Mouse (Mus musculus) Patski (cell line): ENCODE measurements around the gene B4galt1. TPM values are rescaled to one million over a fixed set of nuclear protein-coding genes. Genes with fewer than 3 reads are reported as not detected.
A peak's percentile ranks its signal among the peaks of the same experiment; 100 is the strongest.

Experiments
- ATAC-seq: fragments of 100-300 bp; one replicate; pipeline ENCODE4 v1.8.0; 2021
- CTCF ChIA-PET: fragments of 350-600 bp; sonication (Branson Sonifier 250); formaldehyde crosslinking; loops from one replicate; lab custom pipeline; 2022; ENCODE audit warnings: inconsistent platforms; lab: Charles Lee
- POLR2A ChIA-PET: fragments of 350-600 bp; sonication (Branson Sonifier 250); formaldehyde crosslinking; loops from one replicate; lab custom pipeline; 2022; ENCODE audit warnings: antibody characterized with exemption, inconsistent platforms; lab: Charles Lee
- DNase-seq: peaks from one replicate; pipeline ENCODE4 v3.0.0-alpha.2; 2011; ENCODE audit warnings: low read depth, low spot score
- H3K27me3 ChIP-seq: fragments of 371-371 bp; one replicate; pipeline ENCODE4 v1.5.1; 2021
- CTCF ChIP-seq: fragments of 100-300 bp; IDR thresholded peaks from one replicate; pipeline ENCODE4 v1.5.1; 2021
- in situ Hi-C: fragments of 300-500 bp; cut with MboI; formaldehyde crosslinking; loops from 3 replicates; pipeline ENCODE4 v1.11.1; 2018; ENCODE audit warnings: low pct_unique_long_range_greater_than_20kb, mixed read lengths
- polyA plus RNA-seq: library from polyadenylated mRNA; unstranded; gene quantifications from one replicate; pipeline ENCODE4 v1.2.3, GENCODE M21; 2021

B4galt1 gene
- polyA plus RNA-seq, 1 experiment from 2014 or later: 32.1 TPM

GRCm38 (mm10) chr4:40873320-40873719 lies 19.5 kb upstream of the B4galt1 start:
- no peaks in the 10 kb centered on the region for H3K27me3 ChIP-seq
- TF ChIP-seq CTCF: no peak
- in situ Hi-C loops: no loop called here
- DNase-seq (no peak), ATAC-seq (no peak)
- POLR2A ChIA-PET: no interaction called here
- CTCF ChIA-PET: interaction anchor here (1.4 kb wide), 1 partner anchor 22 kb away, joined by 3 read pairs; no protein-coding TSS in a partner anchor

- POLR2A ChIA-PET: no interaction called here
- no peak for TF ChIP-seq CTCF
- CTCF ChIA-PET: no interaction called here
- no peak for ATAC-seq
- in situ Hi-C loops: no loop called here
- no peaks in the 10 kb centered on the region for H3K27me3 ChIP-seq
- DNase-seq: no peak
Measured at GRCm38 (mm10) chr4:40872129-40872528, 18.3 kb upstream of the B4galt1 start.

GRCm38 (mm10) chr4:40870206-40870605 lies 16.4 kb upstream of the B4galt1 start:
- H3K27me3 ChIP-seq: no peaks in the 10 kb centered on the region
- no peak for ATAC-seq
- ChIA-PET POLR2A (interaction anchor here (0.5 kb wide), 1 partner anchor 13 kb away, joined by 3 read pairs; no protein-coding TSS in a partner anchor), CTCF (no interaction called here)
- in situ Hi-C loops: no loop called here
- no peak for TF ChIP-seq CTCF
- no peak for DNase-seq

GRCm38 (mm10) chr4:40868554-40869232 lies 14.9 kb upstream of the B4galt1 start:
- peak; percentile 83 for ATAC-seq
- DNase-seq: no peak
- CTCF ChIA-PET: interaction anchor here (0.8 kb wide), 1 partner anchor 94 kb away, joined by 3 read pairs; no protein-coding TSS in a partner anchor

DNA sequence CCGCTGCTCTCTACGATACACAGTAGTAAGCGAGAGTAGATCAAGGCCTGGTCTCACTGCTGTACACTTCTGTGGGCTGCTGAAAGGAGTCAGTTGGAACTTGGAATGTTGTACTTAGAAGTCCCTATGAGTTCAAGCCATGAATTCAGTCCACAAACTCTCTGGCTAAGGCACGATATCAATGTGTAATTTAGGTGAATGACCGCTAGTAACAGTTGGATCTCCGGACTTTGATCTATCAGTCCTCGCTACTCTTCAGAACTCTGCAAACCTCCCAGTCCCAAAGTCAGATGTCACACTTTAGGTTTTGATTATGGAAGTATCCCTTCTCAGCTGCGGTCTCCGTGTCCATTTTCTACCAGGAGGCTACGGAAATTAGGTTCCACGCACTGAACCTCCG lies 10.6 kb upstream of the B4galt1 start:
- ATAC-seq (no peak), DNase-seq (no peak)
- CTCF ChIA-PET: no interaction called here
- POLR2A ChIA-PET: no interaction called here
- H3K27me3 ChIP-seq: no peaks in the 10 kb centered on the region
- in situ Hi-C loops: no loop called here
- no peak for TF ChIP-seq CTCF

More at GRCm38 (mm10) chr4:40868554-40869232, 14.9 kb upstream of the B4galt1 start:
- no peak for TF ChIP-seq CTCF
- H3K27me3 ChIP-seq: no peaks in the 10 kb centered on the region
- POLR2A ChIA-PET: no interaction called here
- in situ Hi-C loops: no loop called here

- TF ChIP-seq CTCF: no peak
- no peaks in the 10 kb centered on the region for H3K27me3 ChIP-seq
- ATAC-seq: no peak
- ChIA-PET POLR2A (no interaction called here), CTCF (interaction anchor here (1.0 to 1.6 kb wide), 2 partner anchors 9 to 42 kb away, joined by 3 to 4 read pairs; no protein-coding TSS in a partner anchor)
- in situ Hi-C loops: no loop called here
- no peak for DNase-seq
Measured at GRCm38 (mm10) chr4:40863340-40863739, 9.5 kb upstream of the B4galt1 start.

DNA sequence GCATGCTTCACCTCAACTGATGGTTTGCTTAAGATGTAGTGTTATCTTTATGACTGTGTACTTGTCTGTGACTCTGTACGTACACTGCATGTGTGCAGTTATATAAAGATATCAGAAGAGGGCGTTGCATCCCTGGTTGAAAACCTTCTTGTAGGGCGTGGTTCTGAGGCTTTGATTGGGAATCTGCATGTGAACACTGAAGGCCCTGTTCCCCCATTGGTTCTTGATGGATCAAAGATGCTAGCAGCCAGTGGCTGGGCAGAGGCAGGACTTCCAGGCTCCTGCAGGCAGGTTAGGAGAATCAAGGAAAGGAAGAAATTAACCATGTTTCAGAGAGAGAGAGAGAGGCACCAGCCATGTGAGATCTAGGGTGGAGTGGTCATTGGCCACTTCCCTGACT lies 7.3 kb upstream of the B4galt1 start:
- CTCF ChIA-PET: no interaction called here
- H3K27me3 ChIP-seq: no peaks in the 10 kb centered on the region
- in situ Hi-C loops: no loop called here
- POLR2A ChIA-PET: interaction anchor here (0.6 kb wide), 1 partner anchor 43 kb away, joined by 3 read pairs; no protein-coding TSS in a partner anchor
- no peak for ATAC-seq
- DNase-seq: no peak
- TF ChIP-seq CTCF: no peak

DNA sequence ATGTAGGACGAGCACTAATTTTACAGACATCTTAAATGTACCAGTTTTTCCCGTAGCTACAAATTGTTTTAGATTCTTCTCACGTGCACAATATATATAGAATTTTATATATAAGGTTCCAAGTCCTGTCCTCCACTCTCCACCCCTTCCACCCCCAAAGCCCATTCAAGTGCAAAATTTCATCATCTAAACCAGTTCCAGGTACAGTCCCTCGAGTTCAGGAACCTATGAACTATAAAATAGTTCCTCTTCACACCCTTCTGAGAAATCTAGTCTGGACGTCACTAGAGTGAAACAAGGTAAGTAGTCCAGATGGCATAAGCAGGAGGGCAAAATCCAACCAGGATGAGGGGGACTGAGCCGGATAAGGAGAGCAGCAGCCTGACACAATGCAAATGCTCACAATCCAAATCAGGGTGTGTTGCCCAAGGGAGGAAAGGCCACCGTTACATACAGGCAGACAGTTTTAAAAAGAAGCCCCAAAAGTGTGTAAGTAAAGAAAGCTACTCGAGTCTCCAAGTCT lies 4.1 kb upstream of the B4galt1 start:
- no peak for TF ChIP-seq CTCF
- no peaks in the 10 kb centered on the region for H3K27me3 ChIP-seq
- ChIA-PET CTCF (no interaction called here), POLR2A (no interaction called here)
- no peak for ATAC-seq
- in situ Hi-C loops: no loop called here
- no peak for DNase-seq

GRCm38 (mm10) chr4:40856571-40856970 lies 2.8 kb upstream of the B4galt1 start:
- CTCF ChIA-PET: no interaction called here
- in situ Hi-C loops: no loop called here
- POLR2A ChIA-PET: interaction anchor here (0.6 kb wide), 2 partner anchors 14 to 33 kb away, joined by 3 read pairs; no protein-coding TSS in a partner anchor

GRCm38 (mm10) chr4:40854387-40854933 lies 655 bp upstream of the B4galt1 start:
- H3K27me3 ChIP-seq: no peaks in the 10 kb centered on the region
- POLR2A ChIA-PET: no interaction called here
- CTCF ChIA-PET: interaction anchor here (1.1 to 1.2 kb wide), 2 partner anchors 9 to 30 kb away, joined by 3 to 5 read pairs; no protein-coding TSS in a partner anchor
- ATAC-seq: no peak
- DNase-seq: no peak
- in situ Hi-C loops: no loop called here
- TF ChIP-seq CTCF: no peak

More at GRCm38 (mm10) chr4:40856571-40856970, 2.8 kb upstream of the B4galt1 start:
- no peak for TF ChIP-seq CTCF
- DNase-seq (no peak), ATAC-seq (no peak)
- no peaks in the 10 kb centered on the region for H3K27me3 ChIP-seq
